Mouse (Mus musculus): ENCODE data around the gene Pknox1.
"Not testable (repeated sequence)": the region's sequence is repeated elsewhere in the genome, so short reads cannot be mapped to it uniquely, and the experiment has no call there.

DNA sequence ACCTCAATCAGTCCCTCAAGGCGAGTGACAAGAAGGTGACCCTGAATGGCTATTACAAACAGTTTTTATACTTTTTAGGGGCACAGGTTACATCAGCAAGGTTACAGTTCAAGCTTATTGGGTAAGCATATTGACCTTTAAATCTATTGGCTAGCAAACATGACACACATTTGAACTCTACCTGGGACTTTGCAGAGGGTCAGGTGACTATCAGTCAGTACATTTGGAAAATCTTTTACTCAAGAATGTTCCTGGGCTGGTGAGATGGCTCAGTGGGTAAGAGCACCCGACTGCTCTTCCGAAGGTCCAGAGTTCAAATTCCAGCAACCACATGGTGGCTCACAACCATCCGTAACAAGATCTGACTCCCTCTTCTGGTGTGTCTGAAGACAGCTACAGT lies 32.2 kb upstream of the Pknox1 start:
- not testable (repeated sequence) for TF ChIP-seq POLR2A (IDR thresholded peaks at IDR 0.05; ENCODE audit: insufficient read length, low read depth); MAX (IDR thresholded peaks at IDR 0.05; ENCODE audit: low read depth); MYOG (IDR thresholded peaks at IDR 0.05; ENCODE audit: control insufficient read depth in 1 of 3, insufficient read depth in 1 of 3, insufficient read length in 2 of 3, low read depth in 2 of 3)

All from myocyte (in vitro differentiated cells).